Mouse (Mus musculus) megakaryocyte progenitor cell, adult 5-6 weeks (primary cell): ENCODE measurements around the gene Smg6. TPM values are rescaled to one million over a fixed set of nuclear protein-coding genes. Genes with fewer than 3 reads are reported as not detected.
A peak's percentile ranks its signal among the peaks of the same experiment; 100 is the strongest.

Experiments
- ATAC-seq: replicated peaks from 2 replicates; pipeline ENCODE4 v1.8.0; 2016; ENCODE audit warnings: mild to moderate bottlenecking, moderate TSS enrichment, inconsistent platforms; ENCODE audit not compliant: poor library complexity
- total RNA-seq, 2 experiments: library from RNA; stranded (forward) in 1 of 2; stranded (reverse) in 1 of 2; fragments of 157-497, 149-512 nt in 1 of 2; fragments of 200-1000 nt in 1 of 2; gene quantifications; 2 replicates each; pipeline versions ENCODE4 v1.2.3 to v1.2.4; 2015 to 2017

Smg6 gene
- total RNA-seq, 2 experiments from 2014 or later: 23.1 to 29.5 TPM

GRCm38 (mm10) chr11:75045822-75046221 is 120.2 kb downstream of the Smg6 start:
- no peak for ATAC-seq

- ATAC-seq: no peak
Observed at GRCm38 (mm10) chr11:75046638-75047037, 121.0 kb downstream of the Smg6 start.

- ATAC-seq: no peak
Observed at GRCm38 (mm10) chr11:75047066-75047465, 121.4 kb downstream of the Smg6 start.

GRCm38 (mm10) chr11:75047736-75048407 is 122.2 kb downstream of the Smg6 start:
- ATAC-seq: no peak

GRCm38 (mm10) chr11:75049146-75049545 is 123.5 kb downstream of the Smg6 start:
- ATAC-seq: no peak

- ATAC-seq: no peak
Observed at GRCm38 (mm10) chr11:75049807-75050206, 124.2 kb downstream of the Smg6 start.

GRCm38 (mm10) chr11:75051239-75051638 is 125.6 kb downstream of the Smg6 start:
- no peak for ATAC-seq

- 0 out of 2 replicates have a peak, but pooled peaks have one; percentile 17 for ATAC-seq
Observed at GRCm38 (mm10) chr11:75051712-75052550, 126.3 kb downstream of the Smg6 start.

GRCm38 (mm10) chr11:75053020-75053419 is 127.4 kb downstream of the Smg6 start:
- ATAC-seq: no peak

GRCm38 (mm10) chr11:75053722-75054121 is 128.1 kb downstream of the Smg6 start:
- no peak for ATAC-seq

- no peak for ATAC-seq
Observed at GRCm38 (mm10) chr11:75054184-75054877, 128.7 kb downstream of the Smg6 start.

- no peak for ATAC-seq
Observed at GRCm38 (mm10) chr11:75054878-75055214, 129.2 kb downstream of the Smg6 start.

GRCm38 (mm10) chr11:75062650-75063049 is 137.0 kb downstream of the Smg6 start:
- ATAC-seq: no peak

GRCm38 (mm10) chr11:75064266-75064665 is 138.6 kb downstream of the Smg6 start:
- no peak for ATAC-seq

- peak; percentile 86 for ATAC-seq
Observed at GRCm38 (mm10) chr11:75071352-75071751, 145.7 kb downstream of the Smg6 start.

GRCm38 (mm10) chr11:75072932-75073625 is 147.5 kb downstream of the Smg6 start:
- ATAC-seq: 0 out of 2 replicates have a peak, but pooled peaks have one; percentile 29

GRCm38 (mm10) chr11:75073696-75074095 is 148.1 kb downstream of the Smg6 start:
- no peak for ATAC-seq

GRCm38 (mm10) chr11:75074543-75074942 is 148.9 kb downstream of the Smg6 start:
- no peak for ATAC-seq

- ATAC-seq: no peak
Observed at GRCm38 (mm10) chr11:75078616-75079015, 153.0 kb downstream of the Smg6 start.

GRCm38 (mm10) chr11:75083031-75083430 is 157.4 kb downstream of the Smg6 start:
- ATAC-seq: no peak

GRCm38 (mm10) chr11:75092159-75092558 is 166.5 kb downstream of the Smg6 start:
- peak; percentile 91 for ATAC-seq
